Mouse (Mus musculus): ENCODE measurements around the gene Cacfd1. TPM values are rescaled to one million over a fixed set of nuclear protein-coding genes. Genes with fewer than 3 reads are reported as not detected.

Cacfd1 gene
- total RNA-seq, 2 experiments from 2014 or later, result 27.0 to 30.6 TPM

DNA sequence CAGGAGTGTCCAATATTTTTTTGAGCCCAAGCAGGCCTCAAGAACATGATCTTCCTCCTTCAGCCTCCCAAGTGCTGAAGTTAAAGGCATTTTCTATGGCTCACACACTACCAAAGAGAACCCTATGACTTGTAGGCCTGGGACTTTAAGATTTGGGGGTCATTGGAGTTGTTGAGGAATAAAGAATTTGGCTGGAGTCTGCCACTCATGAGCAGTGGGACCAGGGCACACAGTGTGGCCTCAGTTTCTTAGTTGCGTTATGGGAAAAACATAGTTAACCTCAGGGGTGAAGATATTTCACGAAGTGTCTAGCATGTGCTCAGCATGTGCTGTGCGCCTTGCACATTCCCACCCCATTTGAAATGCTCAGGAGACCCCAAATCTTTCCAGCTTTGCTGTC is 16.6 kb downstream of the Cacfd1 start:
- intact Hi-C loops (cut with DNase I), result no loop called here
- no peak for DNase-seq

DNA sequence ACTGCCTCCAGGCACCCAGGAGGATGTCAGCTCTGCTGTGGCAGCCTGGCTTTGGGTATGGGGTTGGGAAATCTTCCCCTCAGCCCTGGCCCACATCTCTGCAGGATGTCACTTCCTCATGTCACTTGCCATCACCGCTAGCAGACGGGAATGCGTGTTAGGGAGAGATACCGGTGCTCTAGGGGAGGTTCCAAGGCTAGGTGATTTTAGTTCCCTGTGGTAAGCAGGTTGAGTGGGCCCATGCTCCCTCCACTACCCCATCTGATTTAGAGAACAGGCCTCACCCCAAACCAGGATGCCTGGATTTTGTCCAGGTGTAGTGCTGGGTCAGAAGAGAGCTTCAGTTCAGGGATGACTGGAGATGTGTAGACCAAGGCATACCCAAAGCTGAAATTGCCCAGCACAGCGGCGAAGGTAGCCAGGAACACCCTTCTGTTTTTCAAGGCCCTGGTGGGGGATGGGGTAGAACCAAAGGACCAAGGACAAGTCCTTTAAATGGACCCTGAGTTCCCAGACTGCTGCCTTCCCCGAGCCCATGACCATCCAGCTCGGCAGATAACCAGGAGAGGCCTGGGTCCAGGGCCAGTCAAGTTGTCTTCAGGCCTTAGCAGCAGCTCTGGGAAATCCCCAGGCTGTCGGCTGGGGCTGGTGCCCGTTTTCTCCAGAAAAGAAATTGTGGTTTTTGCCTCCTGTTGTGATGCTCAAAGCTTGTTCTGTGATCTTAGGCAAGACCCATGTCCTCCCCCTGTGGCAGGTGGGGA is 17.3 kb downstream of the Cacfd1 start:
- intact Hi-C loops (cut with DNase I), result no loop called here
- no peak for DNase-seq

- intact Hi-C loops (cut with DNase I), result no loop called here
- peak; percentile 73 to 82 for DNase-seq
These were observed 18.1 kb downstream of the Cacfd1 start, which contains the start of gene Slc2a6 for GRCm38 (mm10) chr2:27027618-27028436. Gene Slc2a6, minus strand, starts transcription at chr2:27027998.

DNA sequence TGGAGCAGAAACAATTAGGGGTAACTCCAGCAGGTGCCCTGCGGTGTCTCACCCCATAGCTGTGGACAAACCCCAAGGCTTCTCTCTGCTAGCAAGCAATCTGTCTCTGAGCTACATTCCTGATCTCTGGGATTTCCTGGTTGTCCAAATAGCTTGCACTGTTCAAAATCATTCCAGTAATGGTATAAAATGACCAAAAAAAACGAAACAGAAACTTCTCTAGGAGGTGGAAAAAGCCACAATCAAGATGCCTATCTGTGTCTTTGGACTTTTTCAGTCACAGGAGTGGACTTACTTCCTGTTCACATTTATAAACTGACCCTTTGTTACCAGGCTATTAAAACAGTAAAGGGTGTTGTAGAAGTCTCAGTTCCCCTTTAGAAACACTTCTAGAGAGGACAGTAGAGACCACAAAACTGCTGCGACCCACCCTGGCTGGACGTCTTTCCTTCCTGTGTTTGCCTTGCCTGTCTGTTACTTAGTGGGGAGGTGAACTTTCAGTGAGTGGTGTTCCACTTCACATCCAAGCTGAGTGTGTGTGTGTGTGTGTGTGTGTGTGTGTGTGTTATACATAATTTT is 18.8 kb downstream of the Cacfd1 start:
- DNase-seq, result no peak
- intact Hi-C loops (cut with DNase I), result no loop called here

- intact Hi-C loops (cut with DNase I), result loop anchor here (10.0 kb wide), 1 partner anchor 388 kb away; no protein-coding TSS in a partner anchor
- no peak for DNase-seq
These were observed 22.6 kb downstream of the Cacfd1 start for GRCm38 (mm10) chr2:27032361-27032760.

GRCm38 (mm10) chr2:27036003-27036402 is 26.3 kb downstream of the Cacfd1 start:
- no peak for DNase-seq

GRCm38 (mm10) chr2:27037008-27037407 is 27.3 kb downstream of the Cacfd1 start:
- intact Hi-C loops (cut with DNase I), result loop anchor here (2.0 to 10.0 kb wide), 3 partner anchors 18 to 392 kb away; no protein-coding TSS in a partner anchor
- no peak for DNase-seq

More at GRCm38 (mm10) chr2:27036003-27036402, 26.3 kb downstream of the Cacfd1 start:
- intact Hi-C loops (cut with DNase I), result loop anchor here (2.0 to 10.0 kb wide), 3 partner anchors 17 to 391 kb away; no protein-coding TSS in a partner anchor

DNA sequence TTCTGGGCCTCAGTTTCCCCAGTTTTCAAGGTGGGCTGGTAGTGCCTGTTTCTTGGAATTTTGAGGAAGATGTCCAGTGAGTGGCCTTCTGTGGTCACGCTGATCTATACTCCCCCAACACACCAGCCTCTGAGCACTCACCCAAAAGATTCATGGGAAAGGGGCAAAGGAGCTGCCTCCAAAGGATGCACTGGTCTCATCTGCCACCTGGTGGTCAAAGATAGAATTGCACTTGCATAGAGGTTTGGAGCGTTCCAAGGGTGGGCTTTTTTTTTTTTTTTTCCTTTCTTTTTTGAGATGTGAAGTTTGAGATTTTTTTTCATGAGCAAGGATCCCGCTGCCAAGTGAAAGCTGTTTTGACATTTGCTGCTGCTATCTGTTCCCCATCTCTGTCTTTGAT is 28.9 kb downstream of the Cacfd1 start:
- intact Hi-C loops (cut with DNase I), result loop anchor here (5.0 to 10.0 kb wide), 2 partner anchors 191 to 394 kb away; no protein-coding TSS in a partner anchor
- peak in 1 of 2 experiments; percentile 56 for DNase-seq

DNA sequence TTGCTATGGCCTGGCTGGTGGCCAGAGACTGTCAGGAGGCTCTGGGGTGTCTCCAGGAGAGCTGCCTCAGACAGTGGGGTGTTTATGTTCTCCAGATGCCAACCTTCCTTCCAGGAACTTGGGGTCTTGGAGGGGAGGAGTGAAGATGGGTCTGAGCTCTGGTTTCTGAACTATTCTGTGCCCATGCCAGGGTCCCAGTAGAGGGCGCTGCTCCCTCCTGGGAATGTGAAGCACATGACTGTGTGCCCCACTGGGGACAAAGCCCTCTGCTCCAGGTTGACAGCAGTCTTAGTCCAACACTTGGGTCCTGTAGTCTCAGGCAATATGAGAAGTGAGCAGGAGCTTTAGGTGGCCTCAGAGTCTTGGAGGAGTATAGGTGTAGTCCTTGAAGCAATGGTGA is 29.6 kb downstream of the Cacfd1 start:
- intact Hi-C loops (cut with DNase I), result loop anchor here (5.0 to 10.0 kb wide), 2 partner anchors 192 to 394 kb away; no protein-coding TSS in a partner anchor
- no peak for DNase-seq

- DNase-seq, result no peak
- intact Hi-C loops (cut with DNase I), result loop anchor here (5.0 kb wide), 1 partner anchor 80 kb away; no protein-coding TSS in a partner anchor
These were observed 32.6 kb downstream of the Cacfd1 start for GRCm38 (mm10) chr2:27042131-27042844.

GRCm38 (mm10) chr2:27043461-27043860 is 33.7 kb downstream of the Cacfd1 start:
- intact Hi-C loops (cut with DNase I), result loop anchor here (1.0 to 5.0 kb wide), 2 partner anchors 79 to 194 kb away; no protein-coding TSS in a partner anchor
- DNase-seq, result peak; percentile 78 to 85

DNA sequence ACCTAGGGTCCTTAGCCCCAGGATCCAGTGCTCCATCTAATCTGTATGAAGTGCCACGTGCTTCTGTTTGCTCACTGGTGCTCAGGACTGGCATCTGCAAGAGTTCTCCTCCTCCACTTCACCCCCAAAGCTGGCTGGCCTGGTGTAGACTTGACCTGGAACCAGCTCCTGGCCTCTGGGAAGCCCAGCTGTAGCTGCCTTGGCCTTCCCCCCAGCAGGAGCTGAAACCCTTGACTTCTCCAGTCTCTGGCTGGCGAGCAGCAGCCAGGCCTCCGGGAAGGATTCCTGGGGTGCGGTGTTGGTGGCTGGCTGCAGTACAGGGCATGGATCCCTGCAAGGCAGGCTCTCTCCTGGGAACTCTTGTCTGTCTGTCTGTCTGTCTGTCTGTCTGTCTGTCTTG is 34.4 kb downstream of the Cacfd1 start:
- intact Hi-C loops (cut with DNase I), result loop anchor here (5.0 kb wide), 1 partner anchor 78 kb away; no protein-coding TSS in a partner anchor
- DNase-seq, result peak in 1 of 2 experiments; percentile 46

DNA sequence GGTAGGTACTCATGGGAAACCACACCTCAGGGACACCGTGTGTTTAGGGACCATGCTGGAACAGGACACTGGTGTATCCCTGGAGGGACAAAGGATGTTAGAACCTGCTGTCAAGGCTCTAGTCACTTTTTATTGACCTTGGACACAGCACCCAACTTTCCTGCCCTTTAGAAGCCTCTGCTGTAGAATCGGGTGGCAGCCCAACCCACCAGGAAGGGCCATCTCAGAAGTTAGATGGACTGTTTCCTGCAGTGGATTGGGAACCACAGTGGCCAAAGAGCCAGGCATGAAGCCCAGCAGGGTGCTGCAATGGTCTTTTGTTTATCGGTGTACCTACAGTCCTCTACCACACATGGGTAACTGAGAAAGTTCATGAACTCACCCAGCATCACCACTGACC is 34.9 kb downstream of the Cacfd1 start:
- intact Hi-C loops (cut with DNase I), result loop anchor here (5.0 kb wide), 1 partner anchor 78 kb away; no protein-coding TSS in a partner anchor
- DNase-seq, result no peak

- peak; percentile 45 to 84 for DNase-seq
- intact Hi-C loops (cut with DNase I), result no loop called here
These were observed 36.4 kb downstream of the Cacfd1 start for GRCm38 (mm10) chr2:27045979-27046770.

DNA sequence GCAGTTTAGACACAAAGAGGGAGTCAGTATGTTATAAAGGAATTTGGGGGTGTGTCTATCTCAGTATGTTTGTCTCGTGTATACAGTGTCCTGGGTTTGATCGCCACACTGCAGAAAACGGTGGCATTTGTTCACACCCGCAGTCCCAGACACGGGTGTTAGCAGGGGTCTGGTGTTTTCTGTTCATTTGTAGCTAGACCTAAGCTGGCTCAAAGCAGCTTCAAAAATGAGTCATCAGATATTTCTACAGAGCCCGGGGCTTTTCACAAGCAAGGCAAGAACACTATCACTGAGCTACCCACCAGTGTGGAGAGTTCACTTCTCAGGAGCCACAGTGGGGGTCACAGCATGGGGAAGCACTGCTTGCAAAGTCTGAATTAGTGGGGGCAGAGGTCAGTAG is 39.7 kb downstream of the Cacfd1 start:
- intact Hi-C loops (cut with DNase I), result no loop called here
- DNase-seq, result no peak

GRCm38 (mm10) chr2:27058251-27058650 is 48.5 kb downstream of the Cacfd1 start:
- DNase-seq, result no peak
- intact Hi-C loops (cut with DNase I), result no loop called here

DNA sequence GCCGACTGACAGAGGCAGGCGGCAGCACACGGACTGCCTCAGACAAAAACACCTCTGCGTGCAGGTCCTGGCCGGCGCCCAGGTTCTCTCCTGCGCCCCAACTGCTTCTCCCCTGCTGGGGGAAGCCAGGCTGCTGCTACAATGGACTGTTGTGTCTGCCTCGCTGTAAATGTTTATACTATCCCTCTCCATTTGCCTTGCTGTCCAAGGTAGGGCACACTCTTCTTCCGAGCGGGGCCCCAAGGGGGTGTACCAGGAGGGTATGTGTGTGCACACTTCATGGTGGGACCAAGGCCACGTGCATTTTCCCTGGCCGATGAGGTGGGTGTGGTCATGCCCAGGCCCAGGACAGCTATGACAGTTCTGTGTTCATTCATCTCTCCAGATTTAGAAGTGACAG is 49.0 kb downstream of the Cacfd1 start:
- no peak for DNase-seq
- intact Hi-C loops (cut with DNase I), result no loop called here

DNA sequence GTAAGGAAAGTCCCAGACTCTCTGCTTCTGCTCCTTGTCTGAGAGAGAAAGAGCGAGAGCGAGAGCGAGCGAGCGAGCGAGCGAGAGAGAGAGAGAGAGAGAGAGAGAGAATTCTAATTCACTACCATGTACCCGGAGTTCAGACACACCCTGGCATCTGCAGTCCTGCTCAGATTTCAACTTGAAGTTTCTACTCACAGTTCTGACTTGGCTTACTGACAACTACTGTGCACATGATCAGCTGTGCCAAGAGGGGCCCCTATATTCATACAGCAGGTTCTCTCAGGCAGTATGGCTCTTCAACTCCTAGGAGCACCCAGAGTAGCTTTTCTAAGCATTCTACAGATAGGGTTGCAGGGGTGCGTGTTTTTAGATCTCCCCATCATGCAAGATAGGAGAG is 49.5 kb downstream of the Cacfd1 start:
- no peak for DNase-seq
- intact Hi-C loops (cut with DNase I), result no loop called here

DNA sequence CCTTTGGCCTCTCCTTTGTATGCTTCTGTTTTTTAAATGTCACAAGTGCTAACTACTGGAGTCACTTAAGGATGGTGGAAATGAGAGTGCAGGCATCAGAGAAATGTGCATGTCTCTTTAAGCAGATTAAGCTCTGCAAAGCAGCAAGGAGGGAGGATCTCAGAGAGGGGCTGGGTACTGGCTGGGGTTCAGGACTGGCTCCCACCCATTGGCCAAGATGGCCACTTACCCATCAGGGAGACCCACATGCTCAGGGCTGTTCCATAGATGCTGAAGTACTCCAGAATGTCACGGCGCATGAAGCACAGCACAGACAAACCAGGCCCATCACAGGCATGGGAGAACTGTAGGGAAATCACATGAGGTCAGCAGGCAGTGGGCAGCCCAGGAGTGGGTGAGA is 57.4 kb downstream of the Cacfd1 start:
- intact Hi-C loops (cut with DNase I), result loop anchor here (5.0 kb wide), 1 partner anchor 115 kb away; no protein-coding TSS in a partner anchor
- DNase-seq, result no peak

Data from gastrocnemius, postnatal 36 days (tissue).